Mouse (Mus musculus) lung, postnatal 4 days (tissue): ENCODE results near the gene Aven.
"Not testable (repeated sequence)": the region's sequence is repeated elsewhere in the genome, so short reads cannot be mapped to it uniquely, and the experiment has no call there.

Source experiments
- DNase-seq, 2 experiments: peaks; one replicate each; pipeline ENCODE4 v3.0.0; 2021

Gene Aven

GRCm38 (mm10) chr2:112492856-112493538, at the start of gene Aven:
Gene Aven, plus strand, starts transcription at chr2:112492964.
- DNase-seq: peak; percentile 88 to 94

- DNase-seq: no peak
Observed at GRCm38 (mm10) chr2:112443491-112443890, 49.3 kb upstream of the Aven start.

GRCm38 (mm10) chr2:112445511-112445910, 47.3 kb upstream of the Aven start:
- DNase-seq: no peak

- DNase-seq: not testable (repeated sequence)
Observed at GRCm38 (mm10) chr2:112448046-112448445, 44.7 kb upstream of the Aven start.

- no peak for DNase-seq
Observed at GRCm38 (mm10) chr2:112448510-112449059, 44.2 kb upstream of the Aven start.

- peak in 1 of 2 experiments; percentile 31 for DNase-seq
Observed at GRCm38 (mm10) chr2:112449597-112450296, 43.0 kb upstream of the Aven start.

GRCm38 (mm10) chr2:112452513-112452912, 40.3 kb upstream of the Aven start:
- not testable (repeated sequence) for DNase-seq

GRCm38 (mm10) chr2:112454125-112454861, 38.5 kb upstream of the Aven start:
- no peak for DNase-seq

GRCm38 (mm10) chr2:112454862-112455564, 37.8 kb upstream of the Aven start, which contains the start of gene Emc7:
Gene Emc7, plus strand, starts transcription at chr2:112454997.
- peak; percentile 97 to 99 for DNase-seq

GRCm38 (mm10) chr2:112460557-112460956, 32.2 kb upstream of the Aven start:
- DNase-seq: no peak

GRCm38 (mm10) chr2:112469542-112469941, 23.2 kb upstream of the Aven start:
- no peak for DNase-seq

GRCm38 (mm10) chr2:112470961-112471381, 21.8 kb upstream of the Aven start:
- no peak for DNase-seq

GRCm38 (mm10) chr2:112472076-112472475, 20.7 kb upstream of the Aven start:
- DNase-seq: no peak

GRCm38 (mm10) chr2:112474997-112475724, 17.6 kb upstream of the Aven start:
- no peak for DNase-seq

GRCm38 (mm10) chr2:112476554-112476953, 16.2 kb upstream of the Aven start:
- DNase-seq: no peak

- no peak for DNase-seq
Observed at GRCm38 (mm10) chr2:112480669-112481068, 12.1 kb upstream of the Aven start, which contains the start of gene Chrm5. Gene Chrm5, minus strand, starts transcription at chr2:112480769.

GRCm38 (mm10) chr2:112481564-112481963, 11.2 kb upstream of the Aven start:
- peak in 1 of 2 experiments; percentile 38 for DNase-seq

GRCm38 (mm10) chr2:112482533-112483333, 10.0 kb upstream of the Aven start:
- DNase-seq: no peak

- DNase-seq: peak in 1 of 2 experiments; percentile 48
Observed at GRCm38 (mm10) chr2:112483334-112483651, 9.5 kb upstream of the Aven start.

- DNase-seq: peak in 1 of 2 experiments; percentile 65
Observed at GRCm38 (mm10) chr2:112484886-112485285, 7.9 kb upstream of the Aven start.
